9 mouse cellular contexts compared by ENCODE assay signal in genomic region chr9:115710039-115710739, GRCm38 (mm10).
DNase-seq lines count a peak whose midpoint lies in the region; ATAC-seq and TF ChIP-seq lines count a peak whose summit lies in the region.
"Had no signal": no experiment of that assay in that cellular context is flagged by ENCODE, and none has a peak within 500 bp of the region (broad histone marks: within the 10 kb centered on the region; RNA-seq: fewer than 3 reads in every experiment).

No protein-coding gene starts in this region.

- peak; percentile 22 for DNase-seq in layer of hippocampus, adult 11-12 months (ENCODE audit: low spot score)
- no peak for DNase-seq in layer of hippocampus, adult 9-11 months
- peak; percentile 76 to 79 for DNase-seq in B cell, adult 2 months
- DNase-seq in ES-E14 (ENCODE audit: low read depth, low spot score): no peak
- DNase-seq in embryo, embryonic 11 days: peak; percentile 44
- peak; percentile 65 for DNase-seq in lung, postnatal 10 days

- ATAC-seq in frontal cortex, adult (ENCODE audit: low TSS enrichment): no peak

- no peak overlapping the region for H3K9ac ChIP-seq in ES-E14 (ENCODE audit: insufficient read depth, low read depth, low read length, poor library complexity, severe bottlenecking)
- H3K9ac ChIP-seq: embryonic facial prominence, embryonic 13.5 days; neural tube, embryonic 12.5 days had no signal

- no peaks in the 10 kb centered on the region; a peak in 1 of 4 replicates for H3K4me1 ChIP-seq in ES-E14 (ENCODE audit: control insufficient read depth in 2 of 2, insufficient read depth in 2 of 2, low read length in 2 of 2, poor library complexity in 1 of 2)
- H3K4me1 ChIP-seq: embryonic facial prominence, embryonic 13.5 days; neural tube, embryonic 12.5 days had no signal

- H3K9me3 ChIP-seq in ES-E14 (ENCODE audit: control insufficient read depth, insufficient read depth, low read depth, low read length): no peaks in the 10 kb centered on the region
- H3K9me3 ChIP-seq: embryonic facial prominence, embryonic 13.5 days; neural tube, embryonic 12.5 days had no signal

- in situ Hi-C loops in ES-E14 (cut with MboI; ENCODE audit: low sequenced_read_pairs in 2 of 2, unreplicated experiment in 2 of 2): no loop called here

- no peaks in the 10 kb centered on the region for H3K36me3 ChIP-seq in ES-E14 (ENCODE audit: control insufficient read depth, insufficient read depth, low read length, poor library complexity, severe bottlenecking)
- H3K36me3 ChIP-seq: embryonic facial prominence, embryonic 13.5 days; neural tube, embryonic 12.5 days had no signal

- H3K27ac ChIP-seq in ES-E14 (ENCODE audit: insufficient read depth, low read depth, low read length, poor library complexity, severe bottlenecking): no peak overlapping the region
- H3K27ac ChIP-seq: embryonic facial prominence, embryonic 13.5 days; neural tube, embryonic 12.5 days had no signal

- H3K4me3 ChIP-seq in ES-E14 (ENCODE audit: insufficient read depth in 1 of 2, low read depth in 1 of 2, low read length in 2 of 2, poor library complexity in 1 of 2, severe bottlenecking in 1 of 2): no peak overlapping the region
- H3K4me3 ChIP-seq: embryonic facial prominence, embryonic 13.5 days; neural tube, embryonic 12.5 days had no signal

TF ChIP-seq in ES-E14, 5 proteins besides CTCF, POLR2A, EP300 and RAD21:
- TF ChIP-seq MAFK (IDR thresholded peaks at IDR 0.05; ENCODE audit: insufficient read depth, low read depth, low read length) (peak; percentile 83), ZNF384 (IDR thresholded peaks at IDR 0.05; ENCODE audit: low read depth, low read length) (peak; percentile 97), CHD2 (IDR thresholded peaks at IDR 0.05; ENCODE audit: low read depth, low read length) (no peak), ZC3H11A (IDR thresholded peaks at IDR 0.05; ENCODE audit: borderline replicate concordance, low read depth, low read length) (peak; percentile 72), HCFC1 (IDR thresholded peaks at IDR 0.05; ENCODE audit: borderline replicate concordance, insufficient read depth, low read length) (no peak)

Comparison
In these comparisons a context has a peak if more than half of its experiments do, and no peak if none do; other contexts are left out.
1. DNase-seq: peak in layer of hippocampus, adult 11-12 months (single experiment), B cell, adult 2 months (2 of 2), embryo, embryonic 11 days (single experiment) and lung, postnatal 10 days (single experiment); none in layer of hippocampus, adult 9-11 months (single experiment) and ES-E14 (single experiment).